In the genomic region with DNA sequence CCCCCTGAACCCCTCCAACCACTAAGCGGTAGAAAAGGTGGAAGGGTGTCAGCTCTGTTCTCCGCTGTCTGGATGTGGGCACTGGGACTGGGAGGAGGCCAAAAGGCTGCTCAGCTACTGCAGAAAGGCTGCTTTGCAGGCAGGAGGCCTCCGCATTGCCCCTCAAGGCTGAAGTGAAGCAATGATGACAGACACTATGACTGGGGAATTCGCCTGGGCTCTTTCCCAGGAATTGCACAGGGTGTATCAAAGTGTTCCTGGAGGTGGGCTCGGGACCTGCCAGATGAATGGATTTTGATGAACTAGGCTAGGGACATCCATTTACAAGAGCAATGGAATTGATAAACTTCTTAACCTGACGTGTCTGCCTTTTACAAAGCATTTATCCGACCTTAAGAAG, we compare ENCODE assay signal across 17 mouse cellular contexts. TPM values are rescaled to one million over a fixed set of nuclear protein-coding genes. Genes with fewer than 3 reads are reported as not detected.
DNase-seq lines count a peak whose midpoint lies in the region; ATAC-seq and TF ChIP-seq lines count a peak whose summit lies in the region.
"Had no signal": no experiment of that assay in that cellular context is flagged by ENCODE, and none has a peak within 500 bp of the region (broad histone marks: within the 10 kb centered on the region; RNA-seq: fewer than 3 reads in every experiment).

No protein-coding gene starts in this region.

- no peak overlapping the region for H3K4me3 ChIP-seq in midbrain, embryonic 13.5 days (replicated peaks)
- H3K4me3 ChIP-seq in midbrain, postnatal 0 days (ENCODE audit: low read depth, low read length), result no peak overlapping the region
- H3K4me3 ChIP-seq: embryonic facial prominence, embryonic 10.5 days; forebrain, embryonic 13.5 days; heart, adult 2 months; heart, embryonic 15.5 days had no signal

- peak; percentile 59; the same call in 1 of the 2 replicates for ATAC-seq in midbrain, embryonic 13.5 days
- ATAC-seq in midbrain, postnatal 0 days (ENCODE audit: low FRiP score), result no peak
- ATAC-seq: forebrain, embryonic 13.5 days; forebrain, postnatal 0 days; hindbrain, postnatal 0 days had no signal

- 66% methylated on average over 7 of the region's 7 CpGs for WGBS in midbrain, embryonic 13.5 days
- WGBS in midbrain, postnatal 0 days, result 47% methylated on average over 7 of the region's 7 CpGs

- H3K4me2 ChIP-seq in midbrain, embryonic 13.5 days (replicated peaks), result no peak overlapping the region
- no peak overlapping the region for H3K4me2 ChIP-seq in midbrain, postnatal 0 days (ENCODE audit: low read depth, low read length, poor library complexity, severe bottlenecking)
- H3K4me2 ChIP-seq: forebrain, embryonic 13.5 days; heart, embryonic 11.5 days; heart, embryonic 15.5 days had no signal

- 0 out of 2 replicates have a peak overlapping the region, but pooled peaks have one; percentile 25 for H3K27ac ChIP-seq in midbrain, embryonic 13.5 days
- H3K27ac ChIP-seq in midbrain, postnatal 0 days (ENCODE audit: low read depth, low read length), result no peak overlapping the region
- H3K27ac ChIP-seq: embryonic facial prominence, embryonic 10.5 days; forebrain, embryonic 13.5 days; heart, adult 2 months; heart, embryonic 15.5 days; hindbrain, postnatal 0 days had no signal

- H3K36me3 ChIP-seq in midbrain, embryonic 13.5 days, result no peaks in the 10 kb centered on the region
- H3K36me3 ChIP-seq in midbrain, postnatal 0 days (ENCODE audit: insufficient read depth, low read length), result no peaks in the 10 kb centered on the region
- H3K36me3 ChIP-seq: embryonic facial prominence, embryonic 10.5 days; heart, embryonic 15.5 days had no signal

- H3K4me1 ChIP-seq in midbrain, embryonic 13.5 days (replicated peaks), result peaks cover 29% of the 10 kb centered on the region
- H3K4me1 ChIP-seq in midbrain, postnatal 0 days (ENCODE audit: insufficient read depth, low read length), result no peaks in the 10 kb centered on the region
- H3K4me1 ChIP-seq: heart, embryonic 15.5 days had no signal

- H3K27me3 ChIP-seq in midbrain, embryonic 13.5 days, result no peaks in the 10 kb centered on the region
- no peaks in the 10 kb centered on the region for H3K27me3 ChIP-seq in midbrain, postnatal 0 days (ENCODE audit: insufficient read depth, low read length)

- no peaks in the 10 kb centered on the region for H3K9me3 ChIP-seq in midbrain, embryonic 13.5 days
- H3K9me3 ChIP-seq in midbrain, postnatal 0 days (ENCODE audit: low read length), result no peaks in the 10 kb centered on the region
- H3K9me3 ChIP-seq: embryonic facial prominence, embryonic 10.5 days; forebrain, embryonic 13.5 days; heart, embryonic 15.5 days had no signal

- H3K9ac ChIP-seq in midbrain, embryonic 13.5 days (replicated peaks), result no peak overlapping the region; the same call in 1 of the 2 replicates
- H3K9ac ChIP-seq in midbrain, postnatal 0 days (replicated peaks; ENCODE audit: low read length, poor library complexity, severe bottlenecking), result no peak overlapping the region
- H3K9ac ChIP-seq: forebrain, embryonic 13.5 days; forebrain, postnatal 0 days; heart, embryonic 15.5 days had no signal

- no peak for TF ChIP-seq CTCF in midbrain, postnatal 0 days (IDR thresholded peaks at IDR 0.05)

- peak; percentile 47 for DNase-seq in adrenal gland, postnatal 14 days
- no peak for DNase-seq in adrenal gland, postnatal 4 days (ENCODE audit: low spot score in 2 of 2)
- no peak for DNase-seq in midbrain, postnatal 0 days (ENCODE audit: low spot score)
- DNase-seq in NIH3T3 (ENCODE audit: low read depth), result peak; percentile 4
- DNase-seq in adrenal gland, postnatal 36 days, result peak; percentile 16 to 21
- DNase-seq in urinary bladder, adult 18-20 months (ENCODE audit: low spot score in 2 of 2), result no peak
- DNase-seq: cerebellum, adult 2 months; forebrain, postnatal 0 days; gastrocnemius, postnatal 14 days; heart, adult 2 months; heart, postnatal 14 days had no signal

RNA-seq across cellular contexts. Expression of a gene that starts 27.9 kb away (rescaled TPM):
- total RNA-seq in adrenal gland, postnatal 14 days (2021), result 21.0 and 23.4 TPM in 2 replicates
- 10 to 100 TPM; 17.5 to 24.6 TPM for total RNA-seq in adrenal gland, postnatal 4 days (2021)
- polyA plus RNA-seq in midbrain, embryonic 13.5 days (2015; fragmentation: Nextera tagmentation; extraction: Ambion mirVana), result 4.7 and 5.9 TPM in 2 replicates
- total RNA-seq in midbrain, postnatal 0 days (2014; rRNA removed), result 6.8 and 9.0 TPM in 2 replicates
- polyA plus RNA-seq in midbrain, postnatal 0 days (2015; fragmentation: Nextera tagmentation; extraction: Ambion mirVana), result 5.7 and 5.8 TPM in 2 replicates
- 10 to 100 TPM; 15.4 to 17.5 TPM for total RNA-seq in adrenal gland, postnatal 36 days (2021)

Comparison
In these comparisons a context has a peak if more than half of its experiments do, and no peak if none do; other contexts are left out.
1. DNase-seq: peak in adrenal gland, postnatal 14 days (single experiment), NIH3T3 (single experiment) and adrenal gland, postnatal 36 days (2 of 2); none in adrenal gland, postnatal 4 days (0 of 2), midbrain, postnatal 0 days (single experiment) and urinary bladder, adult 18-20 months (0 of 2).